Mouse (Mus musculus) c-Kit-positive CD71-positive TER-119-negative erythroid progenitor cells, embryonic 14.5 days (primary cell): ENCODE results near the gene Tgfbrap1.

ENCODE experiments used
- DNase-seq: peaks from one replicate; pipeline ENCODE4 v3.0.0-alpha.2; 2013; ENCODE audit warnings: low read depth

Tgfbrap1 gene

GRCm38 (mm10) chr1:43110556-43110955 lies 12.1 kb upstream of the Tgfbrap1 start:
- DNase-seq: peak; percentile 60

- DNase-seq: no peak
Measured at GRCm38 (mm10) chr1:43108729-43109128, 10.3 kb upstream of the Tgfbrap1 start.

DNA sequence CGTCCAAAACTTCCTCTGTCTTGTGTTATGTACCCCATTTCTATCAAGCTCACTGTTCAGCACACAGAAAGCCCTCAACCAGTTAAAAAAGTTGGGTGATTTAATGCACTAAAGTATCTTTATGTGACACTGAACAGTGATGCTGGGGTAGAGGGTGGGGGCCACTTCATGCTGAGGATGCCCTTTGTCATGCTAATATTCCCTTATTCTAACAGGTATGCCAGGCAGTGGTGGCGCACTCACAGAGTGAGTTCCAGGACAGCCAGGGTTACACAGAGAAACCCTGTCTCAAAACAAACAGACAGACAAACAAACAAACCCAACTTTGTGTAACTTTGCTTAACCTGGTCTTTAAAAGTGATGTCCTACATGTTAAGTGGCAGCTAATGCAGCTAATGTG lies 4.2 kb downstream of the Tgfbrap1 start:
- DNase-seq: no peak

GRCm38 (mm10) chr1:43092056-43093015 lies 6.1 kb downstream of the Tgfbrap1 start:
- no peak for DNase-seq

GRCm38 (mm10) chr1:43091306-43092055 lies 7.0 kb downstream of the Tgfbrap1 start:
- no peak for DNase-seq

GRCm38 (mm10) chr1:43090418-43090817 lies 8.0 kb downstream of the Tgfbrap1 start:
- DNase-seq: no peak

- no peak for DNase-seq
Measured at GRCm38 (mm10) chr1:43082946-43083345, 15.5 kb downstream of the Tgfbrap1 start.

DNA sequence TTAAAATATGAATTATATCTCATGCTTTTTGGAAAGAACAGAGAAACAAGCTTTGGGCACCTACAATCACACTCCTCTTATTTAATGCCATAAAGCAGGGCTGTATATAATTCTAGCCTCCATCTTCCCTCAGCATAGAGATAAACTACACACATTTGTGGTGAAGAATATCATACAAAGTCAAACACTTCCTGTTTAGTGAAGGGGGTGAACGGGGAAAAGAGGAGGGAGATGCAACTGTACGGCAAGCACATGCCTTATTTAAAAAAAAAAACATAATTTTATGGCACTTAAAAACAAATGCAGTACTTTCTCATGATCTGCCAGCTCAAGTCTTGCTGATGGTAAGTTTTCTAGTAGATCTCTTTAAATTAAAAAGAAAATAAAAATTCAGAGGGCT lies 20.3 kb downstream of the Tgfbrap1 start:
- no peak for DNase-seq

DNA sequence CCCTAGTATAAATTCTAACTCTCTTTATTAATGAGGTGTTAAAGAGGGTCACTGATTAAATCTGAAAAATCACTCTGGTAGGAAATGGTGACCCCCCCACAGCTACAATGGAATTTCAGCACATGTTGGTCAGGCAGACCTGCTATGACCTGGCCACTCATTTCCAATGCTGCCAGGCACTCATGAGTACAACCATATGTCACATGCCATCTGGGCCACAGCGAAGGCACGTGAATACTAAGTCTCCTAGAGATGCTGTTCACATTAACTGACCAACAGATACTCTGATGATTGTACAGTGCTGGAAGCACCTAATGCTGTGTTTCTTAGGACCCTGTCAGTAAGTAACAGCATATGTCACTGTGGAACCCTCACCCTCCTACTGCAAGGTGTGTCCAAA lies 23.6 kb downstream of the Tgfbrap1 start:
- DNase-seq: no peak

GRCm38 (mm10) chr1:43072561-43072960 lies 25.9 kb downstream of the Tgfbrap1 start:
- DNase-seq: no peak

GRCm38 (mm10) chr1:43072028-43072427 lies 26.4 kb downstream of the Tgfbrap1 start:
- DNase-seq: no peak

DNA sequence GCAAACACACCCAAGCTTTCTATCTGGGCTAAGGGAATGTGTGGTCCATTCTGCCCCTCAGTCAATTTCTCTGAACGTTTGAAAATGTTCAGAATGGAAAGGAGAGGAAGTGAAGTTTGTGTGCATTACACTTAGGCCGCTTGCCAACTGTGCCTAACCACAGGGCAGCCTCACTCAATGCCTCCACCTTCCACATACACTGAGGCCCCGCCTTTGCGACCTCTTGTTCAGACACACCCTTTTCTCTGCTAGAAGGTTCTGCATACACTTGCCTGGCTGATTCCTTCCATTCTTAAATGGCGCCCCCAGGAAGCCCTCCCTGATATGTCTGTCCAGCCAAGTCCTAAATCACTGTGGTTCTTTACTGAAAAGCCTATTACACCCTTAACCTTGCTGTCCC lies 27.7 kb downstream of the Tgfbrap1 start:
- DNase-seq: no peak

GRCm38 (mm10) chr1:43067551-43067950 lies 30.9 kb downstream of the Tgfbrap1 start:
- no peak for DNase-seq

GRCm38 (mm10) chr1:43066573-43066972 lies 31.9 kb downstream of the Tgfbrap1 start:
- DNase-seq: no peak

DNA sequence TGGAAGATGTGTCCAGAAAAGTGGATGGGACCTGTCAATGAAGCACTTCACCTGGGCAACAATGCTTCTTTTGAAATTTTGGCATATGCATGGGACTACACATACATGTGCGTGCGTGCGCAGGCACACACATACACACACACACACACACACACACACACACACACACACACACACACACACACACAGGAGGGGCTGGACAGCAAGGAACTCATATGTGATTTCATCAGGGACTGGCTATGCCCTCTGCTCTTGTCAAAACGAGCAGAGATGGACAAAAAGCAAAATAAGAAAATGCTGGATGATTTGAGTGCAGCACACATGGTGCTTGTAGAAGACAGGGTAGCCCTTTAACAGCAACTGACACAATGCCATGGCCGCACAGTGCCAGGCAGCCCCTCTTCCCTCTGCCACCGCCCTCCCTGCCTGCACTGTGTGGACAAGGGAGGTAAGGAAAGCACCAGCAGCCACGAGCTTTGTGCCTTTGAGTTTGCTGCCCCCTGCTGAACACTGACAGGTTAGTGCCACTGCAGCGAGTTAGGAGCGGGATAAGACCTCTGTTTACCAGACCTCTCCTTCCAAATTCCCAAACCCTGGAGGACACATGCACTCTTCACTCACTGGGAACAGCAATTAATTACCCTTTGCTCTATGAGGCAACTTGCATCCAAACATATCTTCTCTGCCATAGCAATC lies 32.7 kb downstream of the Tgfbrap1 start:
- peak; percentile 20 for DNase-seq

GRCm38 (mm10) chr1:43051903-43052302 lies 46.5 kb downstream of the Tgfbrap1 start:
- no peak for DNase-seq

DNA sequence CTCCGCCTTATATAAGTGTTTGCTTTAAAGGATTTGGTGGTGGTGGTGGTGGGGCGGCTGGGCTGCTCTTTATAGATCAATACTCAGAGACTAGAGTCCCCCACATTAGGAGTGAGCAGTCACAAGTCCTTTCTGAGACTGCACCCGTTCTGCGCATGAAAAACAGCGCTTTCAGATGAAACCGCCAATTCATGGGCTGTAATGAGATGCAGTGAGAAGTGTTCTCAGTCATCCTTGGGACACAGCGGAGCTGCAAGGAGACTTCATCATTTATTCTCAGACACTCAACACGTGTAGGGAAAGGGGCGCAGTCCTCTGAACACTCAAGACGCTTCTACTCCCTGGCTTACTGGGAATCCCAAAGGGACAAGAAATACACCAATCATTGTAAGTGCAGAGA lies 50.6 kb downstream of the Tgfbrap1 start:
- no peak for DNase-seq

DNA sequence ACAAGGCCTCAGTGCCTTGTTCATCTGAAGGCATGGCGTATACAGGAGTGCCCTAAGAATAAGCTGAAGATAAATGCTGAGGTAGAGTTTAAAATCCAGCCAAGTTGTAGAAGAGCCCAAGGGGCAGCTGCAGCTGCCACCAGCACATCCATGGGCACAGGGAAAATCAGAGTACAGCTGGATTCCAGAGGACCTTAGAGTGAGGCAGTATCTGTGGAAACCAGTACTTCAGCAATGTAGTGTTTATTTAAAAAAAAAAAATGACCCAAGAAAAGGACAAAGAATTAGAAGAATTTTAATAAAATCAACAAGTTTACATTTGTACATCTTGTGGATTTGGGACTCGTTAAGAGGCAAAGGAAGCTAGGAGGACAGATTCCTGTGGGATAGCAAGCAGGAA lies 51.4 kb downstream of the Tgfbrap1 start:
- DNase-seq: no peak

DNA sequence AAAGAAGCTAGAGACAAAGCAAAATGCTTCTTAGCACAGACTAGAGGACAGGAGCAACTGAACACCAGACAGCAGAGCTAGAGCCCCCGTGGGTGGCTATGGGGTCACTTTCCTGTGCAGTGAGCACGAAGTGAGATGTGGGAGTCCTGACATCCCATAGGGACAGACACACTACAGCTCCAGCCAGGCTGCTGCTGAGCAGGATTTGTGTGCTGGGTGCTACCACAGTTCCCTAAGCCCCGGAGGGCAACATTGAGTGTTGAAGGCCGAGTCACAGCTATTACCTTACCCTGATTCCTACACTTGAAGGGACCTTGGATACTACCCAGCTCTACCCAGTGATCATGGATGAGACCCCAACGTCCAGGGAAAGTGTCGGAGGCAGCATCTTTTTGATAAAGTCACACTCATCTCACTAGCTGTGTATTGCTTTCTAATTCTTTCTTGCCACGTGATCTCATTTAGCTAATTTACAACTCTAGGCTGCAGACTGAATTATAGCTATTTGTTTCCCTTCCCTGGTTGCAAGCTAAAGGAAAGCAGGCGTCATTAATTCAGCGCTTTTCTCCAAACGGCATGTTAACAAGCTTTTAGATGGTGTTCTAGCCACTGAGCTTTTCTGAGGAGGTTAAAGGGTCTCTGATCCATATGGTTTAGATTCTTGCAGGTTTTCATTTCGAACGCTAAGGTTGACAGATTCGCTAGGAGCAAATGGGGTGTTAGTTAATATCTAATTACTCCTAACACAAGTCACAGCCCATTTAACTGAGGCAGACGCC lies 53.0 kb downstream of the Tgfbrap1 start:
- DNase-seq: no peak

DNA sequence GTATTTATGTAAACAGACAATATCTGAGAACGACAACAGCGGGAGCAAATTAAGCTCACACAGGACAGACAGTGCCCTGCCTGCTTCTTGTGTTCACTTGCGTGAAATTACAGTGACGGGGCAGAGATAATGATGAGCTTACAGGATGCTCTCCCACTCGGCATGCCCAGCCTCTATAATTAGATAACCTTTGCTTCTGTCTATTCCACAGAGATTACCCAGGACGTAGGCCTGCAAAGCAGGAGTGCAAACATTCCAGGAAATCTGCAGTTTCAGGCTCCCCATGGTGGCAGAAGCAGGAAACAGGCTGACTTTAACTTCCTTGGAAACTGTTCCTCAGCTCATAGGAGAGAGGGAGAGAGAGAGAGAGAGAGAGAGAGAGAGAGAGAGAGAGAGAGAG lies 56.2 kb downstream of the Tgfbrap1 start:
- no peak for DNase-seq

GRCm38 (mm10) chr1:43036014-43036413 lies 62.4 kb downstream of the Tgfbrap1 start:
- no peak for DNase-seq
